ENCODE assay signal across 27 mouse cellular contexts in genomic region chr10:31540518-31540917, GRCm38 (mm10).
DNase-seq lines count a peak whose midpoint lies in the region; ATAC-seq and TF ChIP-seq lines count a peak whose summit lies in the region.
"Had no signal": no experiment of that assay in that cellular context is flagged by ENCODE, and none has a peak within 500 bp of the region (broad histone marks: within the 10 kb centered on the region; RNA-seq: fewer than 3 reads in every experiment).

No protein-coding gene starts in this region.

- no peak overlapping the region for H3K4me2 ChIP-seq in hindbrain, embryonic 13.5 days
- H3K4me2 ChIP-seq in CH12.LX (ENCODE audit: insufficient read depth, low read depth, poor library complexity, severe bottlenecking): no peak overlapping the region
- H3K4me2 ChIP-seq: embryonic facial prominence, embryonic 13.5 days; embryonic facial prominence, embryonic 15.5 days; forebrain, embryonic 12.5 days had no signal

- no peak for TF ChIP-seq CTCF in CH12.LX (conservative IDR thresholded peaks at IDR 0.05 in 1 of 2, IDR thresholded peaks at IDR 0.05 in 1 of 2; ENCODE audit: low read depth in 2 of 2, low read length in 2 of 2)
- TF ChIP-seq CTCF in brain, embryonic 14.5 days (IDR thresholded peaks at IDR 0.05; ENCODE audit: borderline replicate concordance, extremely low read depth, insufficient read depth, insufficient read length): no peak

- no peak overlapping the region for H3K9ac ChIP-seq in hindbrain, embryonic 13.5 days
- H3K9ac ChIP-seq in CH12.LX (ENCODE audit: insufficient read depth, low read depth): no peak overlapping the region
- H3K9ac ChIP-seq: embryonic facial prominence, embryonic 13.5 days; embryonic facial prominence, embryonic 15.5 days; forebrain, embryonic 12.5 days had no signal

- 0 out of 2 replicates have a peak overlapping the region, but pooled peaks have one; percentile 10 for H3K27ac ChIP-seq in hindbrain, embryonic 13.5 days
- H3K27ac ChIP-seq in hindbrain, embryonic 10.5 days: no peak overlapping the region
- no peak overlapping the region for H3K27ac ChIP-seq in CH12.LX (ENCODE audit: insufficient read depth, low read depth)
- H3K27ac ChIP-seq: embryonic facial prominence, embryonic 13.5 days; embryonic facial prominence, embryonic 15.5 days; forebrain, embryonic 10.5 days; forebrain, embryonic 12.5 days had no signal

- H3K4me1 ChIP-seq in hindbrain, embryonic 13.5 days (replicated peaks): no peaks in the 10 kb centered on the region
- no peaks in the 10 kb centered on the region for H3K4me1 ChIP-seq in hindbrain, embryonic 10.5 days (replicated peaks)
- H3K4me1 ChIP-seq in CH12.LX (ENCODE audit: control insufficient read depth in 1 of 2, insufficient read depth in 2 of 2): no peaks in the 10 kb centered on the region
- H3K4me1 ChIP-seq: forebrain, embryonic 10.5 days; forebrain, embryonic 12.5 days had no signal

- TF ChIP-seq EP300 in CH12.LX (IDR thresholded peaks at IDR 0.05; ENCODE audit: low read length): no peak

- H3K27me3 ChIP-seq in hindbrain, embryonic 13.5 days: no peaks in the 10 kb centered on the region
- H3K27me3 ChIP-seq in hindbrain, embryonic 10.5 days (ENCODE audit: insufficient read depth, poor library complexity, severe bottlenecking): no peaks in the 10 kb centered on the region
- H3K27me3 ChIP-seq in CH12.LX (replicated peaks): no peaks in the 10 kb centered on the region
- H3K27me3 ChIP-seq: embryonic facial prominence, embryonic 13.5 days; embryonic facial prominence, embryonic 15.5 days; forebrain, embryonic 12.5 days; Patski had no signal

- H3K79me2 ChIP-seq in CH12.LX (replicated peaks; ENCODE audit: control insufficient read depth, extremely low read depth, insufficient read depth, poor library complexity, severe bottlenecking): no peaks in the 10 kb centered on the region

- H3K36me3 ChIP-seq in hindbrain, embryonic 13.5 days: no peaks in the 10 kb centered on the region
- H3K36me3 ChIP-seq in hindbrain, embryonic 10.5 days: no peaks in the 10 kb centered on the region
- no peaks in the 10 kb centered on the region for H3K36me3 ChIP-seq in CH12.LX (replicated peaks in 1 of 2; ENCODE audit: control insufficient read depth in 1 of 2, insufficient read depth in 1 of 2, low read length in 1 of 2)
- H3K36me3 ChIP-seq: embryonic facial prominence, embryonic 15.5 days; forebrain, embryonic 10.5 days; forebrain, embryonic 12.5 days; G1E had no signal

- 87% methylated on average over 4 of the region's 4 CpGs for WGBS in hindbrain, embryonic 13.5 days
- 86% methylated on average over 4 of the region's 4 CpGs for WGBS in hindbrain, embryonic 10.5 days

- in situ Hi-C loops in CH12.LX (cut with MboI; ENCODE audit: low pct_ligation_motif_present, low pct_unique_long_range_greater_than_20kb, low sequenced_read_pairs): no loop called here

- dilution Hi-C loops in CH12.LX (cut with MboI; ENCODE audit: extremely low pct_ligation_motif_present, extremely low pct_unique_long_range_greater_than_20kb, low sequenced_read_pairs): no loop called here

- TF ChIP-seq POLR2A in CH12.LX (IDR thresholded peaks at IDR 0.05; ENCODE audit: low read depth, low read length): no peak
- TF ChIP-seq POLR2A in brain, embryonic 14.5 days (IDR thresholded peaks at IDR 0.05; ENCODE audit: borderline replicate concordance, extremely low read depth, insufficient read depth, insufficient read length, poor library complexity, severe bottlenecking): no peak

- no peak for DNase-seq in hindbrain, embryonic 10.5 days (ENCODE audit: low spot score)
- DNase-seq in CH12.LX (ENCODE audit: extremely low read depth): no peak
- peak; percentile 19 for DNase-seq in brain, embryonic 14.5 days (ENCODE audit: low read depth)
- no peak for DNase-seq in urinary bladder, postnatal 25 days (ENCODE audit: low spot score)
- DNase-seq: adrenal gland, adult 8-10 months; adrenal gland, postnatal 14 days; adrenal gland, postnatal 36 days; B cell, adult 2 months; cerebellum, adult 11 months; cerebellum, adult 18-20 months; cerebellum, adult 8-10 months; cerebellum, adult 9-11 months; cerebellum, postnatal 14 days; cerebellum, postnatal 36 days; embryo, embryonic 11 days had no signal

- no peak for ATAC-seq in hindbrain, embryonic 13.5 days (ENCODE audit: low FRiP score)
- ATAC-seq: activated CD4-positive, CD25-positive, alpha-beta regulatory T cell, adult 4 months; CD4-positive, CD25-positive, alpha-beta regulatory T cell, adult 4 months; forebrain, embryonic 14.5 days; forebrain, embryonic 16.5 days; Patski had no signal

- no peak for TF ChIP-seq RAD21 in CH12.LX (IDR thresholded peaks at IDR 0.05; ENCODE audit: low read depth, low read length)

- no peaks in the 10 kb centered on the region for H3K9me3 ChIP-seq in hindbrain, embryonic 13.5 days
- no peaks in the 10 kb centered on the region for H3K9me3 ChIP-seq in hindbrain, embryonic 10.5 days
- H3K9me3 ChIP-seq in CH12.LX (replicated peaks; ENCODE audit: low read length): no peaks in the 10 kb centered on the region
- H3K9me3 ChIP-seq: embryonic facial prominence, embryonic 13.5 days; embryonic facial prominence, embryonic 15.5 days; forebrain, embryonic 10.5 days; forebrain, embryonic 12.5 days; G1E had no signal

- no peak overlapping the region for H3K4me3 ChIP-seq in hindbrain, embryonic 13.5 days
- no peak overlapping the region for H3K4me3 ChIP-seq in hindbrain, embryonic 10.5 days
- H3K4me3 ChIP-seq in CH12.LX (replicated peaks in 1 of 3; ENCODE audit: low read depth in 2 of 3, low read length in 2 of 3, poor library complexity in 1 of 3): no peak overlapping the region
- H3K4me3 ChIP-seq: embryonic facial prominence, embryonic 13.5 days; embryonic facial prominence, embryonic 15.5 days; erythroblast, embryonic 14.5 days; forebrain, embryonic 10.5 days; forebrain, embryonic 12.5 days had no signal

TF ChIP-seq in CH12.LX, 34 proteins besides CTCF, POLR2A, EP300 and RAD21:
- no peak for TF ChIP-seq CHD1 (IDR thresholded peaks at IDR 0.05; ENCODE audit: low read depth, low read length)
- TF ChIP-seq MAFK (IDR thresholded peaks at IDR 0.05; ENCODE audit: insufficient replicate concordance, low read length): 0 out of 2 replicates have a peak, but pooled peaks have one; percentile 42
- TF ChIP-seq TBP (conservative IDR thresholded peaks at IDR 0.05; ENCODE audit: low read depth, low read length): no peak
- no peak for TF ChIP-seq USF2 (conservative IDR thresholded peaks at IDR 0.05; ENCODE audit: low read depth, low read length)
- no peak for TF ChIP-seq ZC3H11A (IDR thresholded peaks at IDR 0.05; ENCODE audit: low read depth, low read length)
TF ChIP-seq in CH12.LX: peak in this region for 1.
